ENCODE assay signal across 18 mouse cellular contexts in the genomic region with DNA sequence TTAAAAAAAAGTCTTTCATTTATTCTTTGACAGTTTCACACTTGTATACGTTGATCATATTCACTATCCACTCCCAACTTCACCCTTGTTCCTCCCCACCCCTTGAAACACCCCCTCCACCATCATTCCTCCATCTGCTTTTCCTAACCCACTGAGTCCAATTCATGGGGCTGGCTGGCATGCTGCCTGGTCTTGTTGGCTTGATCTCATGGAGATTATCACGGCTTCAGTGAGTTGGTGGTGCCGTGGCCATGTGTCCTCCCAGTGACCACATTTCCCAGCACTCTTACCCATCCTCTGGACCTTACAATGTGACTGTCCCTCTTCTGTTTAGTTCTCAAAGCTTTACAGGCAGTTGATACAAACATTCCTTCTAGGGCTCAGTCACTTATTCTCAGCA.
DNase-seq lines count a peak whose midpoint lies in the region; ATAC-seq and TF ChIP-seq lines count a peak whose summit lies in the region.
"Had no signal": no experiment of that assay in that cellular context is flagged by ENCODE, and none has a peak within 500 bp of the region (broad histone marks: within the 10 kb centered on the region; RNA-seq: fewer than 3 reads in every experiment).

No protein-coding gene starts in this region.

- TF ChIP-seq CTCF in left cerebral cortex, adult 2 months (IDR thresholded peaks at IDR 0.05) = no peak
- TF ChIP-seq CTCF in cerebellum, adult 2 months (IDR thresholded peaks at IDR 0.05; ENCODE audit: borderline replicate concordance, insufficient read depth, low read depth, low read length) = no peak

- peak; percentile 67 for ATAC-seq in cerebellum, adult (ENCODE audit: insufficient number of reproducible peaks, low FRiP score, low TSS enrichment)
- ATAC-seq in monocyte, adult 5-6 weeks (replicated peaks; ENCODE audit: insufficient number of reproducible peaks, low FRiP score, low TSS enrichment, poor library complexity, severe bottlenecking) = no peak
- ATAC-seq: liver, postnatal 0 days; midbrain, embryonic 15.5 days had no signal

- H3K27ac ChIP-seq in left cerebral cortex, adult 2 months = no peak overlapping the region
- no peak overlapping the region for H3K27ac ChIP-seq in cerebellum, adult 2 months (ENCODE audit: insufficient read depth, low read length)
- H3K27ac ChIP-seq: embryonic facial prominence, embryonic 15.5 days; heart, embryonic 15.5 days; kidney, postnatal 0 days; limb, embryonic 15.5 days; midbrain, embryonic 15.5 days had no signal

- H3K4me1 ChIP-seq in cerebellum, adult 2 months (ENCODE audit: control insufficient read depth, insufficient read depth, low read length) = peaks cover 17% of the 10 kb centered on the region
- H3K4me1 ChIP-seq: embryonic facial prominence, embryonic 15.5 days; heart, embryonic 15.5 days; midbrain, embryonic 15.5 days had no signal

- no peak for TF ChIP-seq POLR2A in cerebellum, adult 2 months (IDR thresholded peaks at IDR 0.05; ENCODE audit: borderline replicate concordance, insufficient read depth, low read length)

- H3K27me3 ChIP-seq in cerebellum, adult 2 months (ENCODE audit: control insufficient read depth, insufficient read depth, low read length) = no peaks in the 10 kb centered on the region
- H3K27me3 ChIP-seq: embryonic facial prominence, embryonic 15.5 days; heart, embryonic 15.5 days; limb, embryonic 15.5 days; midbrain, embryonic 15.5 days had no signal

- WGBS in cerebellum, adult 2 months = 12% methylated on average over 3 of the region's 3 CpGs

- DNase-seq in left cerebral cortex, postnatal 4 days = peak; percentile 89
- DNase-seq in left cerebral cortex, adult 2 months (ENCODE audit: extremely low spot score in 1 of 2, low spot score in 2 of 2) = no peak
- DNase-seq in cerebellum, adult 2 months = peak; percentile 83 to 84
- peak; percentile 84 to 85 for DNase-seq in cerebellum, postnatal 36 days
- no peak for DNase-seq in heart, postnatal 25 days (ENCODE audit: low spot score)
- DNase-seq: gastrocnemius, postnatal 25 days; kidney, adult 11 months; layer of hippocampus, postnatal 36 days; liver, postnatal 0 days; lung, postnatal 10 days; right cerebral cortex, adult 18-20 months had no signal

- no peak overlapping the region for H3K4me3 ChIP-seq in left cerebral cortex, adult 2 months
- no peak overlapping the region for H3K4me3 ChIP-seq in cerebellum, adult 2 months (replicated peaks; ENCODE audit: insufficient read depth, low read depth, low read length)
- H3K4me3 ChIP-seq: embryonic facial prominence, embryonic 15.5 days; heart, embryonic 15.5 days; limb, embryonic 15.5 days; midbrain, embryonic 15.5 days had no signal

- intact Hi-C loops in left cerebral cortex, postnatal 4 days (cut with DNase I) = no loop called here
- intact Hi-C loops in left cerebral cortex, adult 2 months (cut with DNase I) = no loop called here
- intact Hi-C loops in heart, postnatal 25 days (cut with DNase I) = no loop called here

Comparison
In these comparisons a context has a peak if more than half of its experiments do, and no peak if none do; other contexts are left out.
1. DNase-seq: peak in left cerebral cortex, postnatal 4 days (single experiment), cerebellum, adult 2 months (2 of 2) and cerebellum, postnatal 36 days (2 of 2); none in left cerebral cortex, adult 2 months (0 of 2) and heart, postnatal 25 days (single experiment).